Mouse (Mus musculus): Measurements from ENCODE around the gene C9orf72. TPM values are rescaled to one million over a fixed set of nuclear protein-coding genes. Genes with fewer than 3 reads are reported as not detected.

Gene C9orf72
- total and polyA plus RNA-seq, 2 experiments: 3.7 to 8.9 TPM

- Histone ChIP-seq H3K9ac (ENCODE audit: low read depth, low read length) (no peak overlapping the region), H3K4me1 (ENCODE audit: control insufficient read depth, insufficient read depth, low read length) (no peaks in the 10 kb centered on the region), H3K27ac (replicated peaks; ENCODE audit: insufficient read depth, low read depth, low read length) (no peak overlapping the region), H3K27me3 (ENCODE audit: control insufficient read depth, insufficient read depth, low read length) (no peaks in the 10 kb centered on the region), H3K36me3 (ENCODE audit: control insufficient read depth, insufficient read depth, low read length) (no peaks in the 10 kb centered on the region), H3K4me3 (ENCODE audit: insufficient read depth, low read depth, low read length) (no peak overlapping the region), H3K79me2 (ENCODE audit: control insufficient read depth, insufficient read depth, low read length) (no peaks in the 10 kb centered on the region)
- no peak for DNase-seq (ENCODE audit: extremely low read depth, low read depth, low spot score)
- no peak for TF ChIP-seq POLR2A (IDR thresholded peaks at IDR 0.05; ENCODE audit: extremely low read depth, insufficient read depth, low read length)
- no peak for TF ChIP-seq CTCF (IDR thresholded peaks at IDR 0.05; ENCODE audit: low read depth, low read length)
- 80% methylated on average over 1 of the region's 1 CpGs for WGBS
Measured at GRCm38 (mm10) chr4:35173551-35173950, 52.4 kb downstream of the C9orf72 start.

- 92% methylated on average over 2 of the region's 2 CpGs for WGBS
- no peaks in the 10 kb centered on the region for H3K27me3 ChIP-seq (ENCODE audit: control insufficient read depth, insufficient read depth, low read length)
- DNase-seq (ENCODE audit: extremely low read depth, low read depth, low spot score): no peak
- H3K27ac ChIP-seq (replicated peaks; ENCODE audit: insufficient read depth, low read depth, low read length): no peak overlapping the region
- no peaks in the 10 kb centered on the region for H3K79me2 ChIP-seq (ENCODE audit: control insufficient read depth, insufficient read depth, low read length)
- TF ChIP-seq CTCF (IDR thresholded peaks at IDR 0.05; ENCODE audit: low read depth, low read length) (no peak), POLR2A (IDR thresholded peaks at IDR 0.05; ENCODE audit: extremely low read depth, insufficient read depth, low read length) (no peak)
- no peak overlapping the region for H3K9ac ChIP-seq (ENCODE audit: low read depth, low read length)
- H3K4me3 ChIP-seq (ENCODE audit: insufficient read depth, low read depth, low read length): no peak overlapping the region
- no peaks in the 10 kb centered on the region for H3K4me1 ChIP-seq (ENCODE audit: control insufficient read depth, insufficient read depth, low read length)
- no peaks in the 10 kb centered on the region for H3K36me3 ChIP-seq (ENCODE audit: control insufficient read depth, insufficient read depth, low read length)
Measured at GRCm38 (mm10) chr4:35172471-35172870, 53.5 kb downstream of the C9orf72 start.

- TF ChIP-seq POLR2A (IDR thresholded peaks at IDR 0.05; ENCODE audit: extremely low read depth, insufficient read depth, low read length) (no peak), CTCF (IDR thresholded peaks at IDR 0.05; ENCODE audit: low read depth, low read length) (no peak)
- H3K27ac ChIP-seq (replicated peaks; ENCODE audit: insufficient read depth, low read depth, low read length): no peak overlapping the region
- 84% methylated on average over 13 of the region's 13 CpGs for WGBS
Measured at GRCm38 (mm10) chr4:35169571-35170125, 56.3 kb downstream of the C9orf72 start.

GRCm38 (mm10) chr4:35167855-35168254 lies 58.1 kb downstream of the C9orf72 start:
- 74% methylated on average over 5 of the region's 5 CpGs for WGBS
- DNase-seq (ENCODE audit: extremely low read depth, low read depth, low spot score): no peak

More at GRCm38 (mm10) chr4:35169571-35170125, 56.3 kb downstream of the C9orf72 start:
- peaks cover 10% of the 10 kb centered on the region for H3K4me1 ChIP-seq (ENCODE audit: control insufficient read depth, insufficient read depth, low read length)
- DNase-seq (ENCODE audit: extremely low read depth, low read depth, low spot score): no peak
- no peak overlapping the region for H3K4me3 ChIP-seq (ENCODE audit: insufficient read depth, low read depth, low read length)
- H3K27me3 ChIP-seq (ENCODE audit: control insufficient read depth, insufficient read depth, low read length): no peaks in the 10 kb centered on the region
- H3K9ac ChIP-seq (ENCODE audit: low read depth, low read length): no peak overlapping the region
- H3K36me3 ChIP-seq (ENCODE audit: control insufficient read depth, insufficient read depth, low read length): no peaks in the 10 kb centered on the region
- H3K79me2 ChIP-seq (ENCODE audit: control insufficient read depth, insufficient read depth, low read length): no peaks in the 10 kb centered on the region

GRCm38 (mm10) chr4:35165947-35166346 lies 60.0 kb downstream of the C9orf72 start:
- Histone ChIP-seq H3K9ac (ENCODE audit: low read depth, low read length) (0 out of 2 replicates have a peak overlapping the region, but pooled peaks have one; percentile 6), H3K4me1 (ENCODE audit: control insufficient read depth, insufficient read depth, low read length) (peaks cover 10% of the 10 kb centered on the region), H3K79me2 (ENCODE audit: control insufficient read depth, insufficient read depth, low read length) (no peaks in the 10 kb centered on the region), H3K27me3 (ENCODE audit: control insufficient read depth, insufficient read depth, low read length) (no peaks in the 10 kb centered on the region), H3K36me3 (ENCODE audit: control insufficient read depth, insufficient read depth, low read length) (no peaks in the 10 kb centered on the region), H3K27ac (replicated peaks; ENCODE audit: insufficient read depth, low read depth, low read length) (peak overlapping the region; percentile 97), H3K4me3 (ENCODE audit: insufficient read depth, low read depth, low read length) (no peak overlapping the region)
- TF ChIP-seq POLR2A (IDR thresholded peaks at IDR 0.05; ENCODE audit: extremely low read depth, insufficient read depth, low read length) (no peak), CTCF (IDR thresholded peaks at IDR 0.05; ENCODE audit: low read depth, low read length) (no peak)
- 15% methylated on average over 3 of the region's 3 CpGs for WGBS
- DNase-seq (ENCODE audit: extremely low read depth, low read depth, low spot score): peak; percentile 95

More at GRCm38 (mm10) chr4:35167855-35168254, 58.1 kb downstream of the C9orf72 start:
- Histone ChIP-seq H3K27ac (replicated peaks; ENCODE audit: insufficient read depth, low read depth, low read length) (no peak overlapping the region), H3K4me1 (ENCODE audit: control insufficient read depth, insufficient read depth, low read length) (peaks cover 10% of the 10 kb centered on the region), H3K4me3 (ENCODE audit: insufficient read depth, low read depth, low read length) (no peak overlapping the region), H3K79me2 (ENCODE audit: control insufficient read depth, insufficient read depth, low read length) (no peaks in the 10 kb centered on the region), H3K9ac (ENCODE audit: low read depth, low read length) (no peak overlapping the region), H3K36me3 (ENCODE audit: control insufficient read depth, insufficient read depth, low read length) (no peaks in the 10 kb centered on the region), H3K27me3 (ENCODE audit: control insufficient read depth, insufficient read depth, low read length) (no peaks in the 10 kb centered on the region)
- TF ChIP-seq POLR2A (IDR thresholded peaks at IDR 0.05; ENCODE audit: extremely low read depth, insufficient read depth, low read length): no peak
- no peak for TF ChIP-seq CTCF (IDR thresholded peaks at IDR 0.05; ENCODE audit: low read depth, low read length)

GRCm38 (mm10) chr4:35165275-35165674 lies 60.7 kb downstream of the C9orf72 start:
- Histone ChIP-seq H3K9ac (ENCODE audit: low read depth, low read length) (no peak overlapping the region), H3K4me3 (ENCODE audit: insufficient read depth, low read depth, low read length) (no peak overlapping the region), H3K4me1 (ENCODE audit: control insufficient read depth, insufficient read depth, low read length) (peaks cover 10% of the 10 kb centered on the region), H3K36me3 (ENCODE audit: control insufficient read depth, insufficient read depth, low read length) (no peaks in the 10 kb centered on the region), H3K27ac (replicated peaks; ENCODE audit: insufficient read depth, low read depth, low read length) (peak overlapping the region; percentile 2; the same call in 1 of the 2 replicates), H3K27me3 (ENCODE audit: control insufficient read depth, insufficient read depth, low read length) (no peaks in the 10 kb centered on the region), H3K79me2 (ENCODE audit: control insufficient read depth, insufficient read depth, low read length) (no peaks in the 10 kb centered on the region)
- 48% methylated on average over 2 of the region's 2 CpGs for WGBS
- peak; percentile 88 for DNase-seq (ENCODE audit: extremely low read depth, low read depth, low spot score)
- TF ChIP-seq CTCF (IDR thresholded peaks at IDR 0.05; ENCODE audit: low read depth, low read length) (no peak), POLR2A (IDR thresholded peaks at IDR 0.05; ENCODE audit: extremely low read depth, insufficient read depth, low read length) (no peak)

Data from liver, adult 2 months (tissue).